Mouse (Mus musculus) cerebellum, adult 9-10 months (tissue): ENCODE measurements around the gene Mfap1a.
"Not testable (repeated sequence)": the region's sequence is repeated elsewhere in the genome, so short reads cannot be mapped to it uniquely, and the experiment has no call there.

ENCODE experiments used
- DNase-seq: peaks from one replicate; pipeline ENCODE4 v3.0.0; 2022

The Mfap1a gene

GRCm38 (mm10) chr2:121505942-121506882, at the start of gene Mfap1a, which contains the start of gene Wdr76:
Gene Mfap1a, minus strand, starts transcription at chr2:121506665.
Gene Wdr76, plus strand, starts transcription at chr2:121506723.
- peak; percentile 87 for DNase-seq

- DNase-seq = no peak
These were observed 44.8 kb upstream of the Mfap1a start for GRCm38 (mm10) chr2:121551271-121551670.

- no peak for DNase-seq
These were observed 43.2 kb upstream of the Mfap1a start for GRCm38 (mm10) chr2:121549630-121550029.

GRCm38 (mm10) chr2:121544829-121545228, 38.4 kb upstream of the Mfap1a start:
- no peak for DNase-seq

GRCm38 (mm10) chr2:121525056-121525455, 18.6 kb upstream of the Mfap1a start:
- no peak for DNase-seq

- not testable (repeated sequence) for DNase-seq
These were observed 16.4 kb upstream of the Mfap1a start for GRCm38 (mm10) chr2:121522830-121523229.

- DNase-seq = no peak
These were observed 15.5 kb upstream of the Mfap1a start for GRCm38 (mm10) chr2:121522006-121522405.

- DNase-seq = not testable (repeated sequence)
These were observed 12.2 kb upstream of the Mfap1a start for GRCm38 (mm10) chr2:121518711-121519110.

GRCm38 (mm10) chr2:121518106-121518505, 11.6 kb upstream of the Mfap1a start:
- no peak for DNase-seq

- no peak for DNase-seq
These were observed 7.7 kb upstream of the Mfap1a start for GRCm38 (mm10) chr2:121514211-121514610.

GRCm38 (mm10) chr2:121512991-121513765, 6.7 kb upstream of the Mfap1a start:
- not testable (repeated sequence) for DNase-seq

GRCm38 (mm10) chr2:121511401-121511800, 4.9 kb upstream of the Mfap1a start:
- DNase-seq = no peak

GRCm38 (mm10) chr2:121509584-121509983, 3.1 kb upstream of the Mfap1a start:
- no peak for DNase-seq

GRCm38 (mm10) chr2:121507951-121508330, 1.5 kb upstream of the Mfap1a start:
- DNase-seq = no peak

- DNase-seq = no peak
These were observed 897 bp upstream of the Mfap1a start for GRCm38 (mm10) chr2:121507173-121507950.

GRCm38 (mm10) chr2:121501550-121501949, 4.9 kb downstream of the Mfap1a start:
- not testable (repeated sequence) for DNase-seq

GRCm38 (mm10) chr2:121484403-121484802, 22.1 kb downstream of the Mfap1a start:
- not testable (repeated sequence) for DNase-seq

- DNase-seq = no peak
These were observed 22.9 kb downstream of the Mfap1a start for GRCm38 (mm10) chr2:121483576-121483975.

GRCm38 (mm10) chr2:121480916-121481315, 25.5 kb downstream of the Mfap1a start:
- not testable (repeated sequence) for DNase-seq

GRCm38 (mm10) chr2:121480498-121480897, 26.0 kb downstream of the Mfap1a start:
- no peak for DNase-seq

- no peak for DNase-seq
These were observed 28.8 kb downstream of the Mfap1a start for GRCm38 (mm10) chr2:121477491-121478266.

- not testable (repeated sequence) for DNase-seq
These were observed 31.2 kb downstream of the Mfap1a start for GRCm38 (mm10) chr2:121475306-121475705.
